Mouse (Mus musculus): ENCODE measurements around the gene Foxd4. TPM values are rescaled to one million over a fixed set of nuclear protein-coding genes. Genes with fewer than 3 reads are reported as not detected.
"Not testable (repeated sequence)": the region's sequence is repeated elsewhere in the genome, so short reads cannot be mapped to it uniquely, and the experiment has no call there.

The Foxd4 gene
- total RNA-seq, 2 experiments from 2014 or later = not detected

- intact Hi-C loops (cut with DNase I) = loop anchor here (5.0 kb wide), 1 partner anchor 703 kb away; no protein-coding TSS in a partner anchor
- no peak overlapping the region for H3K4me3 ChIP-seq
- no peak for TF ChIP-seq CTCF (IDR thresholded peaks at IDR 0.05)
Observed at GRCm38 (mm10) chr19:24898737-24899577, 2.0 kb downstream of the Foxd4 start.

DNA sequence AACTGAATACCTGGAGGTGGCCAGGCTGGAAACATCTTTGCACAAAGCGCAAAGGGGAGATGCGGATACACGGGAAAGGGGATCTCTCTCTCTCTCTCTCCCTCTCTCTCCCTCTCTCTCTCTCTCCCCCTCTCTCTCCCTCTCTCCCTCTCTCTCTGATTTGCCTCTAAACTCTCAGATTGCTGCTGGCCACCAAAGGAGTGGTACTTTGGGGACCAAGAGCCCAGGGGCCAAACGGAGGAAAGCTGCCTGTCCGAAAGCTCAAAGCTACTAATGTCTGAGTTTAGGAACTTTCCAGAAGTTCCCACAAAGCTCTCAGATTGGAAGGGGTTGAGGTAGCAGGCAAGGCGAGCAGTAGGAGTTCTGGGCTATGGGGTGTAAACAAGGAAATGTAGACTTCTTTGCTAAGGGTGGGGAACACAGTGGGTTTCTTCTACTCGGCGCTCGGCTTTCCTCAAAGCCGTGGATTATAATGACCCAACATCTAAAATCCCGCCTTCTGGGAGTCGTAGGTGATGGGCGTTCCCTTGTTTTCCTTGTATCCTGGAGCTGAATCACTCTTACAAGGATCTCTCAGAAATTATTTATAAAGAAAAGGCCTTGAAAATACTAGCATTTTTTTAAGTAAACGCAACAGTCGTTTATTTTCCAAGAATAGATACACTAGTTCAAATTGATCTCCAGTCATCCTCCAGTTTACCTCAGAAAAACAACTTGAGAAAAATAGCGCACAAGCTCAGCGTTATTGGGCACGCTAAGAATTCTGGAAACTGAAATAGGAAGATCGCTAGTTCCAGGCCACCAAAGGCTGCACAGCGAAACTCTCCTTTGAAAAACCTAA, 2.9 kb downstream of the Foxd4 start:
- no peak for TF ChIP-seq CTCF (IDR thresholded peaks at IDR 0.05)
- H3K27ac ChIP-seq = no peak overlapping the region
- no peak overlapping the region for H3K4me3 ChIP-seq
- DNase-seq (ENCODE audit: extremely low spot score in 1 of 2, low spot score in 2 of 2) = no peak
- intact Hi-C loops (cut with DNase I) = loop anchor here (5.0 kb wide), 1 partner anchor 704 kb away; no protein-coding TSS in a partner anchor

More at GRCm38 (mm10) chr19:24898737-24899577, 2.0 kb downstream of the Foxd4 start:
- no peak for DNase-seq (ENCODE audit: extremely low spot score in 1 of 2, low spot score in 2 of 2)
- H3K27ac ChIP-seq = no peak overlapping the region

- no peak for TF ChIP-seq CTCF (IDR thresholded peaks at IDR 0.05)
- intact Hi-C loops (cut with DNase I) = loop anchor here (5.0 kb wide), 1 partner anchor 705 kb away; no protein-coding TSS in a partner anchor
- peak in 1 of 2 experiments; percentile 11 for DNase-seq (ENCODE audit: extremely low spot score in 1 of 2, low spot score in 2 of 2)
- Histone ChIP-seq H3K27ac (no peak overlapping the region), H3K4me3 (no peak overlapping the region)
Observed at GRCm38 (mm10) chr19:24897006-24897895, 3.7 kb downstream of the Foxd4 start.

- no peak overlapping the region for H3K27ac ChIP-seq
- no peak for TF ChIP-seq CTCF (IDR thresholded peaks at IDR 0.05)
- DNase-seq (ENCODE audit: extremely low spot score in 1 of 2, low spot score in 2 of 2) = no peak
- H3K4me3 ChIP-seq = no peak overlapping the region
- intact Hi-C loops (cut with DNase I) = loop anchor here (5.0 kb wide), 1 partner anchor 706 kb away; no protein-coding TSS in a partner anchor
Observed at GRCm38 (mm10) chr19:24896536-24896935, 4.5 kb downstream of the Foxd4 start.

GRCm38 (mm10) chr19:24886888-24887287, 14.1 kb downstream of the Foxd4 start:
- Histone ChIP-seq H3K4me3 (no peak overlapping the region), H3K27ac (no peak overlapping the region)
- DNase-seq (ENCODE audit: extremely low spot score in 1 of 2, low spot score in 2 of 2) = no peak
- no peak for TF ChIP-seq CTCF (IDR thresholded peaks at IDR 0.05)
- intact Hi-C loops (cut with DNase I) = no loop called here

DNA sequence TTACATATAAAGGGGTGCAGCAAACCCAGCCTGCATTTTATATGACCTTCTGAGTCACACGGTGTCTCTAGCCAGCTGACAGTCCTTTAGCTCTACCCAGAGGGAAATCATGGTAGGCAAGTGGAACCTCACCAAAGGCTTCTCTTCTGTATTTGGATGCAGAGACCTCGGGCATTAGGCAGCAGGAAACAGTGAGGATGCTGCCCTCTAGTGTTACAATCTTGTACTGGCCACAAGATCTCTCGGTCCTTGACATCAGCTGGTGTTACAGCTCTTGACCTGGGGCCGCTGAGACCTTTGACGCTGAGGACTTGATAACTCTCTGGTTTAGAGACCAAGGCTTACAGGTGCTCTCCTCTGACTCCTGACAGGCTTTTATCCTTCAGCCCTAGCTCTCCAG, 15.5 kb downstream of the Foxd4 start:
- Histone ChIP-seq H3K4me3 (no peak overlapping the region), H3K27ac (no peak overlapping the region)
- TF ChIP-seq CTCF (IDR thresholded peaks at IDR 0.05) = peak; percentile 83
- intact Hi-C loops (cut with DNase I) = loop anchor here (2.0 kb wide), 1 partner anchor 585 kb away; no protein-coding TSS in a partner anchor
- DNase-seq (ENCODE audit: extremely low spot score in 1 of 2, low spot score in 2 of 2) = peak; percentile 44 to 46

DNA sequence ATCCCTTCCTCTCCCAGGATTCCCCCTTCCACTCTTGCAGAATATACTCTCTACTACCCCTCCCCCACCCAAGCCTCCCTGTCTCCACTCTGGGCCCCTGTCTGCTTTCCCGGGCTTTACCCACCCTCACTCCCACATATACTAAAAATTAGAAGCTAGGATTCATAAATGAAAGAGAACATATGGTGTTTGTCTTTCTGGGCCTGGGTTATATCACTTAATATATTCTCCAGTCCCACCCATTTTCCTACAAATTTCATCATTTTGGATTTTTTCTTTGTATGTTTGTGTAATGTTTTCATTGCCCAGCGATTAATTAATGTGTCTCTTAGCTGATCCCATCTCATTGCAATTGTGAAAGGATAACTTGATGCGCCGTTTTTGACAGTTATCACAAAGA, 19.8 kb downstream of the Foxd4 start:
- no peak for DNase-seq (ENCODE audit: extremely low spot score in 1 of 2, low spot score in 2 of 2)
- Histone ChIP-seq H3K4me3 (no peak overlapping the region), H3K27ac (no peak overlapping the region)
- TF ChIP-seq CTCF (IDR thresholded peaks at IDR 0.05) = no peak
- intact Hi-C loops (cut with DNase I) = no loop called here

- intact Hi-C loops (cut with DNase I); DNase-seq (ENCODE audit: extremely low spot score in 1 of 2, low spot score in 2 of 2); H3K4me3 ChIP-seq; H3K27ac ChIP-seq: not testable (repeated sequence)
Observed at GRCm38 (mm10) chr19:24875129-24875870, 25.7 kb downstream of the Foxd4 start, which contains the start of gene Gm10053. TSS of gene Gm10053 (plus strand) at chr19:24875686.

GRCm38 (mm10) chr19:24873873-24874272, 27.1 kb downstream of the Foxd4 start:
- no peak for DNase-seq (ENCODE audit: extremely low spot score in 1 of 2, low spot score in 2 of 2)
- no peak for TF ChIP-seq CTCF (IDR thresholded peaks at IDR 0.05)
- intact Hi-C loops (cut with DNase I) = loop anchor here (5.0 kb wide), 2 partner anchors 397 to 592 kb away; partner anchors contain the start of genes Fam122a and Fxn
- Histone ChIP-seq H3K27ac (no peak overlapping the region), H3K4me3 (no peak overlapping the region)

DNA sequence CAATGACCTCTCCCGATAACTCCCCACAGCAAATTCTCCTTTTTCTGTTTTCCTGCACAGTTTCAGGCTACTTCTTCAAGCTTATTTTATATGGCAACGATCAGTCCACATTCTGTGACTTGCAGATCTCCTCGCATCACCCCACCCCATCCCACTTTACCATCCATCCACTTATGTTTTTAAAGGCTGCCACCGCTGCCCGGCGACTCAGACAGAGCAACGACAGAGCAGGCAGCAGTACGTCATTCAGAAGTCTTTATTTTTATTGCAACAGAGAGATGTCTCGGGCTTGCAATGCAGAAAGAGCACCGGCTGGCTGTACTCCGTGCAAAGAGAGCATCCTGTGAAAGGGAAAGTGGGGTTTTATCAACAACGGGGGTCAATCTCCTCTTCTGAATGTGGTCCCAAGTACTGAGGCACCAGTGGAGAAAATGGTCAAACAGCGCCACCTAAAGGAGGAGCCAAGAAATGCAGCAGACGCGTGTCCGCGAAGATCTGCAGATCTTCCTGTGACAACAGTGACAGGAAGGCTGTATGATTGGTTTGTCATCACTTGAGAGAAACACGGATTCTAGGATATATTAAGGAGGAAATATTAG, 29.9 kb downstream of the Foxd4 start:
- peak; percentile 75 to 79 for DNase-seq (ENCODE audit: extremely low spot score in 1 of 2, low spot score in 2 of 2)
- intact Hi-C loops (cut with DNase I) = loop anchor here (1.0 to 5.0 kb wide), 5 partner anchors 166 to 589 kb away; partner anchors contain the start of genes Fam122a and Fxn
- Histone ChIP-seq H3K4me3 (peak overlapping the region; percentile 40), H3K27ac (no peak overlapping the region)
- peak; percentile 93 for TF ChIP-seq CTCF (IDR thresholded peaks at IDR 0.05)

All from left cerebral cortex, adult 2 months (tissue).